In genomic region chr10:76675268-76675667, GRCm38 (mm10) we compare ENCODE assay signal across 29 mouse cellular contexts. TPM values are rescaled to one million over a fixed set of nuclear protein-coding genes. Genes with fewer than 3 reads are reported as not detected.
DNase-seq lines count a peak whose midpoint lies in the region; ATAC-seq and TF ChIP-seq lines count a peak whose summit lies in the region.
"Had no signal": no experiment of that assay in that cellular context is flagged by ENCODE, and none has a peak within 500 bp of the region (broad histone marks: within the 10 kb centered on the region; RNA-seq: fewer than 3 reads in every experiment).

No protein-coding gene starts in this region.

- peaks cover 6% of the 10 kb centered on the region; the same call in 1 of the 2 replicates for H3K4me1 ChIP-seq in liver, adult 2 months (ENCODE audit: control insufficient read depth, insufficient read depth, low read length)
- no peaks in the 10 kb centered on the region for H3K4me1 ChIP-seq in liver, embryonic 11.5 days (replicated peaks; ENCODE audit: control insufficient read depth, insufficient read depth, low read length)
- peaks cover 3% of the 10 kb centered on the region; the same call in 1 of the 2 replicates for H3K4me1 ChIP-seq in lung, adult 2 months (ENCODE audit: control insufficient read depth, insufficient read depth, low read length)
- no peaks in the 10 kb centered on the region for H3K4me1 ChIP-seq in stomach, postnatal 0 days (replicated peaks; ENCODE audit: control insufficient read depth, insufficient read depth)
- no peaks in the 10 kb centered on the region for H3K4me1 ChIP-seq in forebrain, embryonic 10.5 days
- H3K4me1 ChIP-seq: heart, embryonic 12.5 days; hindbrain, embryonic 12.5 days; liver, embryonic 15.5 days; midbrain, embryonic 12.5 days had no signal

- no peak overlapping the region for H3K27ac ChIP-seq in liver, adult 2 months (replicated peaks; ENCODE audit: insufficient read depth, low read depth, low read length)
- H3K27ac ChIP-seq in liver, embryonic 11.5 days (ENCODE audit: low read depth, low read length): no peak overlapping the region
- H3K27ac ChIP-seq in stomach, postnatal 0 days (replicated peaks): no peak overlapping the region
- no peak overlapping the region for H3K27ac ChIP-seq in forebrain, embryonic 10.5 days
- H3K27ac ChIP-seq: embryonic facial prominence, embryonic 13.5 days; hindbrain, embryonic 12.5 days; liver, embryonic 15.5 days; midbrain, embryonic 12.5 days had no signal

- peak; percentile 64 for DNase-seq in liver, adult 2 months (ENCODE audit: extremely low read depth, low read depth, low spot score)
- no peak for DNase-seq in liver, embryonic 11.5 days (ENCODE audit: low spot score)
- DNase-seq in lung, adult 2 months: peak; percentile 3
- DNase-seq in lung, postnatal 14 days: peak; percentile 54
- DNase-seq in stomach, postnatal 0 days (ENCODE audit: low spot score): no peak
- DNase-seq in urinary bladder, postnatal 36 days (ENCODE audit: low spot score in 2 of 2): no peak
- DNase-seq in cerebellum, adult 11-12 months: no peak
- DNase-seq in forebrain, embryonic 10.5 days (ENCODE audit: extremely low spot score, low spot score): no peak
- DNase-seq: adrenal gland, adult 8-10 months; cerebellum, adult 18-20 months; cerebellum, postnatal 25 days; embryo, embryonic 11 days; gastrocnemius, postnatal 10 days; heart, postnatal 14 days; kidney, adult 9 months; kidney, postnatal 36 days; layer of hippocampus, postnatal 36 days; right cerebral cortex, postnatal 25 days; thymus, postnatal 36 days had no signal

- H3K9ac ChIP-seq in liver, adult 2 months (ENCODE audit: low read depth, low read length): no peak overlapping the region
- H3K9ac ChIP-seq in liver, embryonic 11.5 days (ENCODE audit: low read depth, low read length): no peak overlapping the region
- H3K9ac ChIP-seq in stomach, postnatal 0 days (ENCODE audit: low read length): no peak overlapping the region
- H3K9ac ChIP-seq: embryonic facial prominence, embryonic 13.5 days; heart, embryonic 12.5 days; hindbrain, embryonic 12.5 days; liver, embryonic 15.5 days; midbrain, embryonic 12.5 days had no signal

- no peaks in the 10 kb centered on the region for H3K36me3 ChIP-seq in liver, adult 2 months (ENCODE audit: control insufficient read depth, insufficient read depth, low read length)
- H3K36me3 ChIP-seq in liver, embryonic 11.5 days (ENCODE audit: control insufficient read depth, insufficient read depth, low read length): no peaks in the 10 kb centered on the region
- no peaks in the 10 kb centered on the region for H3K36me3 ChIP-seq in stomach, postnatal 0 days (ENCODE audit: control insufficient read depth, insufficient read depth, low read length)
- no peaks in the 10 kb centered on the region for H3K36me3 ChIP-seq in forebrain, embryonic 10.5 days (replicated peaks)
- H3K36me3 ChIP-seq: embryonic facial prominence, embryonic 13.5 days; heart, embryonic 12.5 days; hindbrain, embryonic 12.5 days; liver, embryonic 15.5 days; midbrain, embryonic 12.5 days had no signal

- H3K4me3 ChIP-seq in liver, adult 2 months (ENCODE audit: insufficient read depth, low read depth, low read length): no peak overlapping the region
- H3K4me3 ChIP-seq in liver, embryonic 11.5 days (ENCODE audit: low read depth, low read length): no peak overlapping the region
- no peak overlapping the region for H3K4me3 ChIP-seq in lung, adult 2 months (replicated peaks; ENCODE audit: extremely low read depth, low read depth, low read length)
- no peak overlapping the region for H3K4me3 ChIP-seq in stomach, postnatal 0 days (ENCODE audit: low read depth, low read length)
- H3K4me3 ChIP-seq in forebrain, embryonic 10.5 days: no peak overlapping the region
- H3K4me3 ChIP-seq: embryonic facial prominence, embryonic 13.5 days; erythroblast, embryonic 14.5 days; heart, embryonic 12.5 days; hindbrain, embryonic 12.5 days; liver, embryonic 15.5 days; midbrain, embryonic 12.5 days had no signal

- TF ChIP-seq CTCF in liver, adult 2 months (IDR thresholded peaks at IDR 0.05; ENCODE audit: low read depth, low read length): no peak
- no peak for TF ChIP-seq CTCF in lung, adult 2 months (IDR thresholded peaks at IDR 0.05; ENCODE audit: insufficient read depth, low read length)
- TF ChIP-seq CTCF in stomach, postnatal 0 days (IDR thresholded peaks at IDR 0.05; ENCODE audit: low read depth): peak; percentile 18; the same call in 1 of the 2 replicates

- no peak overlapping the region for H3K4me2 ChIP-seq in liver, embryonic 11.5 days
- no peak overlapping the region for H3K4me2 ChIP-seq in stomach, postnatal 0 days (replicated peaks; ENCODE audit: low read depth)
- H3K4me2 ChIP-seq: embryonic facial prominence, embryonic 13.5 days; heart, embryonic 12.5 days; hindbrain, embryonic 12.5 days; liver, embryonic 15.5 days; midbrain, embryonic 12.5 days had no signal

- H3K27me3 ChIP-seq in liver, adult 2 months (ENCODE audit: control insufficient read depth, insufficient read depth, low read length): no peaks in the 10 kb centered on the region
- H3K27me3 ChIP-seq in liver, embryonic 11.5 days (replicated peaks; ENCODE audit: control insufficient read depth, insufficient read depth, low read length): no peaks in the 10 kb centered on the region
- H3K27me3 ChIP-seq in stomach, postnatal 0 days (ENCODE audit: control insufficient read depth, insufficient read depth, low read length): no peaks in the 10 kb centered on the region
- no peaks in the 10 kb centered on the region for H3K27me3 ChIP-seq in forebrain, embryonic 10.5 days (ENCODE audit: poor library complexity, severe bottlenecking)
- H3K27me3 ChIP-seq: embryonic facial prominence, embryonic 13.5 days; heart, embryonic 12.5 days; hindbrain, embryonic 12.5 days; liver, embryonic 15.5 days; midbrain, embryonic 12.5 days; Patski had no signal

- TF ChIP-seq EP300 in stomach, postnatal 0 days (optimal IDR thresholded peaks at IDR 0.05): no peak

- TF ChIP-seq POLR2A in liver, adult 2 months (IDR thresholded peaks at IDR 0.05; ENCODE audit: extremely low read depth, insufficient read depth, low read length): no peak
- no peak for TF ChIP-seq POLR2A in lung, adult 2 months (IDR thresholded peaks at IDR 0.05; ENCODE audit: borderline replicate concordance, extremely low read depth, low read depth, low read length)

- WGBS in liver, adult 2 months: 55% methylated on average over 2 of the region's 2 CpGs
- 71% methylated on average over 2 of the region's 2 CpGs for WGBS in liver, embryonic 11.5 days
- WGBS in lung, adult 2 months: 37% methylated on average over 2 of the region's 2 CpGs
- 55% methylated on average over 2 of the region's 2 CpGs for WGBS in stomach, postnatal 0 days
- WGBS in forebrain, embryonic 10.5 days: 89% methylated on average over 2 of the region's 2 CpGs

- H3K79me2 ChIP-seq in liver, adult 2 months (ENCODE audit: control insufficient read depth, insufficient read depth, low read length): no peaks in the 10 kb centered on the region

- no peak for ATAC-seq in liver, embryonic 11.5 days (replicated peaks; ENCODE audit: low FRiP score)
- peak; percentile 47; the same call in 1 of the 2 replicates for ATAC-seq in stomach, postnatal 0 days (ENCODE audit: low FRiP score, low TSS enrichment)
- ATAC-seq: forebrain, embryonic 14.5 days; Patski had no signal

- H3K9me3 ChIP-seq in liver, embryonic 11.5 days (ENCODE audit: control insufficient read depth, low read length): no peaks in the 10 kb centered on the region
- H3K9me3 ChIP-seq in stomach, postnatal 0 days (ENCODE audit: control insufficient read depth, low read length): no peaks in the 10 kb centered on the region
- no peaks in the 10 kb centered on the region for H3K9me3 ChIP-seq in forebrain, embryonic 10.5 days
- H3K9me3 ChIP-seq: embryonic facial prominence, embryonic 13.5 days; hindbrain, embryonic 12.5 days; liver, embryonic 15.5 days; midbrain, embryonic 12.5 days had no signal

RNA-seq across cellular contexts. Expression of gene Col6a1, which starts 50.7 kb away (rescaled TPM):
- 4.2 and 6.2 TPM in 2 replicates for total RNA-seq in liver, adult 2 months (2014; rRNA removed)
- 4.6 and 6.2 TPM in 2 replicates for polyA plus RNA-seq in liver, adult 2 months (2012; rRNA removed)
- polyA plus RNA-seq in liver, embryonic 11.5 days (2014; fragmentation: Nextera tagmentation; extraction: Ambion mirVana): 18.1 and 20.8 TPM in 2 replicates
- 203 and 218 TPM in 2 replicates for polyA plus RNA-seq in lung, adult 2 months (2012; rRNA removed)
- polyA plus RNA-seq in stomach, postnatal 0 days (2015; fragmentation: Nextera tagmentation; extraction: Ambion mirVana): 169 and 175 TPM in 2 replicates
- polyA plus RNA-seq in forebrain, embryonic 10.5 days (2016; fragmentation: Nextera tagmentation; extraction: Ambion mirVana): 3.2 TPM in 2 replicates
- total RNA-seq: granulocyte monocyte progenitor cell, adult 5-6 weeks; neutrophil, adult 5-6 weeks had no signal
- polyA plus RNA-seq: erythroblast, embryonic 14.5 days had no signal

RNA-seq across cellular contexts. Expression of gene Col6a2, which starts 51.8 kb away (rescaled TPM):
- 1.8 and 2.9 TPM in 2 replicates for total RNA-seq in liver, adult 2 months (2014; rRNA removed)
- polyA plus RNA-seq in liver, adult 2 months (2012; rRNA removed): 3.2 and 3.6 TPM in 2 replicates
- polyA plus RNA-seq in liver, embryonic 11.5 days (2014; fragmentation: Nextera tagmentation; extraction: Ambion mirVana): 16.1 and 18.2 TPM in 2 replicates
- polyA plus RNA-seq in lung, adult 2 months (2012; rRNA removed): 173 and 175 TPM in 2 replicates
- 145 TPM in 2 replicates for polyA plus RNA-seq in stomach, postnatal 0 days (2015; fragmentation: Nextera tagmentation; extraction: Ambion mirVana)
- polyA plus RNA-seq in forebrain, embryonic 10.5 days (2016; fragmentation: Nextera tagmentation; extraction: Ambion mirVana): 5.4 and 5.9 TPM in 2 replicates
- total RNA-seq: granulocyte monocyte progenitor cell, adult 5-6 weeks; neutrophil, adult 5-6 weeks had no signal
- polyA plus RNA-seq: erythroblast, embryonic 14.5 days had no signal

Comparison
In these comparisons a context has a peak if more than half of its experiments do, and no peak if none do; other contexts are left out.
1. DNase-seq: peak in liver, adult 2 months (single experiment), lung, adult 2 months (single experiment) and lung, postnatal 14 days (single experiment); none in liver, embryonic 11.5 days (single experiment), stomach, postnatal 0 days (single experiment), urinary bladder, postnatal 36 days (0 of 2), cerebellum, adult 11-12 months (single experiment) and forebrain, embryonic 10.5 days (single experiment).